Mouse (Mus musculus) common myeloid progenitor, adult 5-6 weeks (primary cell): ENCODE measurements at regions not wholly inside any gene's neighbourhood (a gene's known extent, or its start where the extent isn't known, plus 50 kb on each side); places are given as distances from the start of the nearest gene placed in this dataset.

Experiments used
- ATAC-seq: replicated peaks from 2 replicates; pipeline ENCODE4 v1.8.0; 2016; ENCODE audit warnings: low read depth, mild to moderate bottlenecking, moderate TSS enrichment, inconsistent platforms; ENCODE audit not compliant: poor library complexity, severe bottlenecking

DNA sequence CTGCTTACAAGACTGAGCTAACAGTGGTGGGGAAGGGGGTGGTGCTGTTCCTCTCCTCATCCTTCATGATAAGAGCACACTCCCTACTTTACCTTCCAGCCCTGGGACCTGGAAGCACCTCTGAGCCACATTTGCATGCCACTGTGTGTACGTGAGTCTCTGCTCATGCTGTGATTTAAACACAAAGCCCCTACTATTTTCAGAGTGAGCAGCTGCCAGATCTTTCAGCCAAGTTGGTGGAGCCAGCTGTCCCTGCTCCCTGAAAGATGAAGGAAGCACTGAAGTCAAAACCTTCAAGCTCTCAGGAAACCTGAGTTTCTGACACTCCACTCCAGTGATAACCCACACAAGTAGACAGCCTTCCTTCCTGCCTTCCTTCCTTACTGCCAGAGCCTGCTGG is 198.0 kb upstream of the Egln3 start:
- no peak for ATAC-seq

DNA sequence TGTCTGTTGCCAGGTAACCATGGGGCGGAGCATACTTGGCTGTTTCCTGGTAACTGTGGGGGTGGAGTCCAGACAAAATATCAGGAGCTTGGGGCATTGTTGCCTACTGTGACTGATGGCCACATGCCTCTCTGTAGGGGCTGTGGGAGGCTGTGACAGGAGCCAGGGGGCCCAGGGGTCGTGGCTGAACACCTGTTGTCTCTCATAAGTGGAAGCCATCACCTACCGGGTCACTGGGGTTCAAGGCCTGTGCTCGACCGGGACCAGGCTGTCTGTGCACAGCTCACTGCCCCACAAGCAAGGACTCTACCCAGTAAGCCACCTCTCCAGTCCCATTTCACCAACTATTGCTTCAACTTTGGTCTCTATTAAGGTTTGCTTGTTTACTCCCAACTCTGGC is 196.4 kb upstream of the Egln3 start:
- no peak for ATAC-seq

DNA sequence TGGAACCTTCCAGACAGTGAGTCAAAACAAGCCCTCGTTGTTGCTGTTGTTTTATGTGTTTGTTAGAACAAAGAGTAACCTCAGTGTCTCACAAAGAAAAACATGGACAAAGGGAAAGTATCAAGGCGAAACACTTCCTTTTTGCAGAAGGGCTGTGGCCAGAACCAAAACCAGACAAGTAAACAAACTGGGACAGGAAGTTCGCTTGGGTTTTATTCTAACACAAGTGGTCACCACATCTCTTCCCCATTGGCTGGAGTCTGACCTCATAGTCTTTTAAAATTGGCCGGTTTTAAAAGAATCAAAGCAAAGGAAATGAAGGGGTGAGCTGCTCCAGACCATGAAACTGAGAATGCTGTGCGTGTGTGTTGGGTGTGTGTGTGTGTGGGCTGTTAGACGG is 194.4 kb upstream of the Egln3 start:
- ATAC-seq, result peak; percentile 73

DNA sequence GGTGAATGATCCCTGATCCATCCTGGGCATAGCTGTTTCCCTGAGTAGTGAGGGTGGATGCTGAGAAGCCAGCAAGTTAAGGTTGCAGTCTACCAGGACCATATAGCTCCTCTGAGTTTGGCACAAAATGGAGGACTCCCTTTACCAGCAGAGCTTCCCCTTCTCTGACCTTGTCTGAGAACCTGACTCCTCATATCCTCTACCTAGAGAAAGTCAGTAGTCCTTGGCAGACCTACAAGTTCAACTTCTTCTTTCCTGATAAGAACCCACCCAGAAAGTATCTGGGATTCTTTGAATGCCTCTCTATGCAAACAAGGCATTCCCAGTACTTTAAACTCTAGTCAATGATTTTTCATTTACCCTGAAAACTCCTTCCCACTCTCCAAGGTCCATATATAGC is 193.3 kb upstream of the Egln3 start:
- peak; percentile 35; the same call in 1 of the 2 replicates for ATAC-seq

DNA sequence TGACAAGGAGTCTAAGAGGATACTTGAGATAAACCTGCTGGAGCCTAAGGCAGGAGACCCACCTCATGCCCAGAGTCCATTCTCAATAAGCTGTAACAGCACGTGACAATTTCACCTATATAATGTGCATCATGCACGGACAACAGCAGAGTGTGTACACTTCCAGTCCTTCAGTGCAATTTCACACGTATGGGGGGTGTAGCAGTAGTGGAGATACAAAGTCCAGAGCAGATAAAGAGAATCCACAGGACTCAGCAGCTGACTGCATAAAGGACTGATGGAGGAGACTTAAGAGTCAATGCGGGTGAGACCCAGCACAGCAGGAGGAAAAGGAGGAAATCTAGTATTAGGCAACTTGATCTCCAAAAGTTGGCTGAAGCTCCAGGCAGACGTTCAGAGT is 192.7 kb upstream of the Egln3 start:
- no peak for ATAC-seq

DNA sequence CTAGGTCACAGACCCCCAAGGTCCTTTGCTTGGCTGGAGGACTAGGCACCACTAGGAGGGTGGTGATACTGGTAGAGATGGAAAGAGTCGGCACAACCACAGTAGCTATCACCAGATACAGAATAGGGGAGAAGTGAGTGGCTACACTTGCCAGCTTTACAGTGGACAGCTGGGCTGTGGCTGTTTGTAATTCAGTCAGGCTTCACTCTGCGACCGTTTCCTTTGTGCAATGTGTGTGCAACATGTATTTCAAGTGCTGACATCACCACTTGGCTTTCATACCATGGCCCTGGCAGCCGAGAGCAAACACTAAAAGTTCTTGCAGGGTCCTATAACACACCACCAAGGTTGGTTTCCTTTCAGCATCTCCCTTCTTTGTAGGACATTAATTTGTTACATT is 181.7 kb upstream of the Egln3 start:
- no peak for ATAC-seq

DNA sequence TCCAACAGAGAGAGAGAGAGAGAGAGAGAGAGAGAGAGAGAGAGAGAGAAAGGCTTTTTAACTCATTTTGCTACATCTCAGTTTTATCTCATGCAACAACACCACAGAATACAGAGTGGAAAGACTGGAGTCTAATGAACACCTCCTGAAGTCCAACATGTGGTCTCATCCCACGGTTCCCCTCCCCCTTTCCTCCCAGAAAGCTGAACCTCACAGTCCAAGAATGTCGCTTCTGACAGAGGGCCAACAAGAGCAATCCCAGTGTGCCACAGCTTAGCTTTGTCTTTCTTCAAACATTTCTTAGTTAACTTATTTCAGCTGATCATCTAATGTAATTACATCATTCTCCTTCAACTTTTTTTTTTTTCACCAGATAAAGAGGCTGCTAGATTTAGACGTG is 180.5 kb upstream of the Egln3 start:
- ATAC-seq, result no peak

DNA sequence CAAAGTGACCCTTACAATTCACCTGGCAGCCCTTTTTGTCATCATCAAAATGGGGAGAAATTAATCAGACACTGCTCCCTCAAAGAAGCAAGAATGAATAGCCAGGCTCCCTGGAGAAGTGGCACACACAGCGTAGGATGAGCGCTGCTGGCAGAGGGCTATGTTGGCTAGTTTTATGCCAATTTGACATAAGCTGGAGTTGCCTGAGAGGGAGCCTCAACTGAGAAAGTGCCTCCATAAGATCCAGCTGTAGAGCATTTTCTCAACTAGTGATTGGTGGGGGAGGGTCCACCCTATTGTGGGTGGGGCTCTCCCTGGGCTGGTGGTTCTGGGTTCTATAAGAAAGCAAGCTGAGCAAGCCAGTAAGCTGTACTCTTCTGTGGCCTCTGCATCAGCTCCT is 179.3 kb upstream of the Egln3 start:
- no peak for ATAC-seq

DNA sequence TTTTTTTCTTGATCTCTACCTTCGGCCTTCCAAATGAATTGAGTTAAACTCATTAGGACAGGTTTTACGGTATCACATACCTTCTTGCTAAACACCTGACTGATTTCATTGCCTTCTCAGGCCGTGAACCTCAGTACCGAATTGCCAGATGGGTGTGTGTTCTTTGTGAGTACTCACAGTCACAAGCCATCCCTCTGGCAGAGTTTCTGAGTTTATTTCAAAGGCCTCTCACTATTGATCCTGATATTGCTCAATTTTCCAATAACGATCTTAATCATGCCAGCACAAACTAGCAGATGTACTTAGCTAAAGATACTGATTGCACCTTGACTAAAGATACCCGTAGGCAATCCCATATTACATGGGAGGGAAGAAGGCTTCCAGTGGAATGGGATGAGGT is 178.4 kb upstream of the Egln3 start:
- no peak for ATAC-seq

DNA sequence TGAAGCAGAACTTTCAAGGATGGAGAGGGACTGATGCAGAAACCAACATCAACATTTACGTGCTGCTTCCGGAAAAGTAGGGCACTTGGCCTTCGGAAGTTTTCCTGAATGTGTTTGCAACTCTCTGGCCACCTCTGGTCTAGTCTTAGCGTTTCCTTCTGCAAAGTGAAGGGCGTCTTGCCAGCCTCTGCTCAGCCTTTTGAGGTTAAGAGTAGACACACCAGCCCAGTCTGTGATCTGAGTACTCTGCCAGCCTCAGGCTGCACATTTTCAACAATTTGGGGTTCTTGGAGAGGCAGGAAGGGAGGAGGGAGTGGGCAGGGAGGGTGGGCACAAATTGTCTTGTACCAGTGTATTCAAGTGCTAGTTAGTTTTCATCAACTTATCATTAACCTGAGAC is 176.7 kb upstream of the Egln3 start:
- no peak for ATAC-seq

DNA sequence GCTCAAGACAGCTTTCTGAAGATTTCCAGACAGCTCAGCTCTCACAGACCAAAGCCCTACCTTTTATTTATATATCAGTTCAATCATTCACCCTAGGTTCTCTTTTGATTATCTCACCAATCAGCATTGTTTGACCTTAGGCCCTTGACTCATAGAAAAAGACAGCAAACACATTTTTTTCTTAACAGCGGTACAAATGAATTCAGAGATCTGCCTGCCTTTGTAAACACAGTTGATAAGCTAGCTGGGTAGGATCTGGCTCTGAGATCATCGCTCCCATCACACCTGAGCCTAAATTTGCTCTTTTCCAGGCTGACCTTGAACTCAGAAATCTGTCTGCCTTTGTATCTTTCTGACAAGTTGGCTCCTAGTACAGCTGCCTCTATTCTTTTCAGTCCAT is 174.9 kb upstream of the Egln3 start:
- no peak for ATAC-seq

DNA sequence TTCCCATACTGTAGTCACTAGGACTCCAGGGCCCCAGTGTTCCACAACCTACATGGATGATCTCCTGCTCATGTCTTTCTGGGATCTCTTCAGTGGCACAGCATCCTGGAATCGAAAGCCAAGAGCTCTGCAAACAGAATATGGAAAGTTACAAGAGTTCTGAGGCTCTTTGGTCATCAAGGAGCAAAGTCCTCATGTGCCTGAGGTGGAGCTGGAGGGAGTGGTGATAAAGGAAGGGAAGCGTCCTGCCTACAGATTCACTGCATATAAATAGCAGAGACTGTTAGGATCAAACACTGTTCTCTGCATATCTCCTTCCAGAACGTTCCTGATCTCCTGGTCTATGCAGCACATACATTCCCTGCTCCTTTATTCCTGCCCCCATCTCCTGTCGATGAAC is 170.4 kb upstream of the Egln3 start:
- no peak for ATAC-seq

DNA sequence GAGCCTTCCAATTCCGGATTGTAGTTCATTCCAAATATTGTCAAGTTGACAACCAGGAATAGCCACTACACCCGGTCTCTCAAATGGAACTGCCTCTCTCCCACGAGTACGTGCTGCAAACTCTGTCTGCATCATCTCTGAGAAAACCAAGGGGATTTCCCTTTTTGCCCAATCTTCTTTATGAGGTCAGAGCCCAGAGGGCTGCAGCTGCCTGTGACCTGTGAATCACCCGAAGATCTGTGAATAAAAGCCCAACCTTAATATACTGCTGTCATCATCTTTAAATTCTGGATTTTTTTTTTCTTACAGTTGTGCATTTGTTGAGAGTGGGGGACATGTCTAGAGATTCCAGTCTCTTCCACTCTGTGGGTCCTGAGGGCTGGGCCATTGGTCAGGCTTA is 165.6 kb upstream of the Egln3 start:
- ATAC-seq, result peak; percentile 68

DNA sequence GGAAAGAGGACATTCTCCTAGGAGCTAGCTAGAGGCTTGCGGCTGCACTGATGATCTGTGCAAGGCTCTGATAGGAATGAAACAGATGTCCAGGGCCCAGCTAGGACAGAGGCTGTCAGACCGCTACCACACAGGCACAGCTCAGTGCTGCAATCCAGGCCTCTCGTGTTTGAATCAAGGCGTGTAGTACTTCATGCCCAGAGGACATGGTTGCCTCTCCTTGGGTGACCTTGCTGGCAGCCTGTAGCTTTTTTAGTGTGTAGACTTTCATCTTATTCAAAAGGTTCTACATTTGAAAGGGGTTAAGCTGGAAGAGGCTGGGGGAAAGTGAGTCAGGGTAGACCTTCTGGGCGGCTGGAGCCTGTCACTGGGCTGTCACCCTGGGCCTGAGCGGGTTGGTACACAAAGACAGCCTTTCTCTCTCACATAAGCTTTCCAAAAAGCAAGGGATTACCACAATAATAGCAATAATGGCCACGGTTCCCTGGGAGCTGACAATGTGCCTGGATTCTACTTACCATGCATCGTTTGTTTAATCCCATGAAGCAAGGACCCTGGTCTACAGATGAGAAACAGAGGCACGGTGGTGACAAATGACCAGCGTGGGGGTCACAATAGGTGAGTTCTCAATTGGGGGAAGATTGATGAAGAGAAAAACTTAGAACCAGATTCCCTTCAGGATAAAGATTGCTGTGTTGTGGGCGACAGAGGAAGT is 160.9 kb upstream of the Egln3 start:
- ATAC-seq, result no peak

DNA sequence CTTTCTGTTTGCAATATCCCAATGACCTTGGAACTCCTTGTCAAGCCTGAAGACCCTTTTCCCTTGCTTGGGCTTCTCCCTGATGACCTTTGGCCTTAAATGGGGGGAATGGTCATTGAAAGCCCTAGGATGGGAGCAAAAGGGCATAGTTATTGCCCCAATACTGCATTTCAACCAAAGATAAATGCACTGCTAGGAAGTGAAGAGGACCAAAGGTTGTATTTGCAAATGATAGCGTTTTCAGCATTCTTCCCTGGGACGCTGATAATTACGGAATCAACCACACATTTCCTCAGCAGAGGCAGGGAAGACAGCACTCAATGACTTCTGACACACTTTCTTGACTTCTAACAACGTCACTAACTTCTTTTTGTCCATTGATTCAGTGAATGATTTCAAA is 158.1 kb upstream of the Egln3 start:
- ATAC-seq, result no peak

DNA sequence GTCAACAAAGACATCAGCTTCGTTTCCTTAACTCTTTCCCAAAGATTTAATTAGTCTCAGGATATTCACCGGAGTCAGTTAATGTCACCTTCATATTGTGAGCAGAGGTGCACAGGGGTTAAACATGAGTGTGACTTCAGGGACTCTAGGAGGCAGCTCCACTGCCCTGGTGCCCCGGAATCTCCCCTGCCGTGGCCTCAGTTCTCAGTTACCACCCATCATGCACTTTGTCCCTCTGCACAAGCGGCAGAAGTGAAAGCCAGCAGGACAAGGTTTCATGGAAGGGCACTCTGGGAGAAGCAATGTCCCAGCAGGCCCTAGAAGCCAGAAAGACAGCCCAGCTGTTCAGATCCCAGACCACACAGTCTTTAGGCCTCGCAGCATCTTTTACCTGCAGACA is 150.5 kb upstream of the Egln3 start:
- no peak for ATAC-seq

DNA sequence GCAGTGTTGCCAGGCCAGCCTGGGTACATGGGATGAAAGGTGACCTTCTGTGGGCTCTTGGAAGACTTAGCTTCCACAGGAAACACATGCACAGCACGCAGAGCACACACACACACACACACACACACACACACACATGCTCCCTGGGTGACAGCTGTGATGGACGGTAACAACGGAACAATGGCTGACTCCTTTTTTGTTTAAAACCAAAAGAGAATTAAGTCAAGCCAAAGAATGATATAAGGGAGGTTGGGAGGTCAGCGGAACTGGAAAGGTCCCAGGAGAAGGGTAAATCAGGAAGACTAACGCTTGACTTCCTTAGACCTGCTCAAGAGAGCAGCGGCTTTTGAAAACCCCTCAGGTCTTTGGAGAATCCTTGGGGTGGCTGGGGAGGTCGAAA is 150.0 kb upstream of the Egln3 start:
- ATAC-seq, result no peak

DNA sequence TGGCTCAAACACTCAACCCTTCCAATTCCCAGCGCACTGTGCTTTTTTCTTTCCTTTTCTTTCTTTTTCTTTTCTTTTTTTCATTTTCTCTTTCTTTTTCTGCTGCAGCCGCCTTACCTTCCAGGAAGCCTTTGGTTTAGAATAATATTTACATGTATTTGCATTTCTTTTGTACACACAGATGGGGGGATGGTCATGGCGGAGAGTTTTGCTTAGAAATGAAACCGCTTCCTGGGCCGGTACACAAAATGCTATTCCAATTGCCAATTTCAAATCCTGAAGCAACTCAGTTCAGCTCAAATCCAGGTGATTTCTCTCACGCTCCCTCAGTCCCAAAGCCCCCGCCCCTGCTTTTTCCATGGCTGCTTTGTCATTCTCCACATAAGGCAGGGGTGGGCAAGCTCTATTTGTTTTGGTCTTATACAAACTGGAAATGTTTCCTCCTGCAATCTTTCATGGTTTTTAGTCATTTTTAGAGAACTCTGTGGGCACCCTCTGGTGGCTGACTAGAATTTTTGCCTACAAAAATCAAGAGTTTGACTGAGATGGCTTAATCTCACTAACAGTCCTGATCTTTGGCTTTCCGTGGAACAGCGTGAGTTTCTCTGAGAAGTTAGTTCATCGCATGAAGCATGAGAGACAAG is 149.4 kb upstream of the Egln3 start:
- ATAC-seq, result peak; percentile 58

DNA sequence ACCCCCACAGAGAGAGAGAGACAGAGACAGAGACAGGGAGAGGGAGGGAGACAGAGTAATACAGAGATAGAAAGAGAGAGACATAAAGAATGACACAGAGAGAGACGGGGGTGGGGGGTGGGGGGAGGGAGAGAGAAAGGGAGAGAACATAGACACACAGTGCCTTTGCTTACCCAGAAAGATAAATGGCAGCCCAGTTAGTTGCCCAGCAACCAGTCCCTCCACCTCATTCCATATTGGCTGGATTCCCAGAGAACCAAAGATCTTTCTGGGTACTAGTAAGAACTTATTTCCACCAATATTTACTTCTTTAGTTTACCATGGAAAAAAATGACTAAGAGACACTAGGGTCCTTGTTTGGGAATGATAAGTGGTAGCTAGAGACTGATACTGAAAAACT is 146.6 kb upstream of the Egln3 start:
- no peak for ATAC-seq

DNA sequence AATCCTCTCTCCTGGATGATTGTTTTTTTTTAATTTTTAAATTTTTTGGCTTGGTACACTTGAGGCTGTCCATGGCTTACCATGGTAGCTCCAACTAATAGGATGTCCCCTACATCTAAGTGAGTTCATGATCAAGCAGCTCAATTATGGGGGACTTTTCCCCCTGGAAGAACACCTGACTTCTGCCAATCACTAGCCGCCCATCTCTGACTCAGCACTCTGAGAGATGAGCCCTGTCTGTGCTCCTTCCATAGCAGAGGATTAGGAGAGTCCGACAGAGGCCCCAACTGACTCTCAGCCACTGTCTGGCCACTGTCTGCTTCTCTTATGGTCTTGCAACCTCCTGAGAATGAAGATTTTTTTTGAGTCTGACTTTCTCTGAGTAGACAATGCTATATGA is 145.7 kb upstream of the Egln3 start:
- ATAC-seq, result no peak

DNA sequence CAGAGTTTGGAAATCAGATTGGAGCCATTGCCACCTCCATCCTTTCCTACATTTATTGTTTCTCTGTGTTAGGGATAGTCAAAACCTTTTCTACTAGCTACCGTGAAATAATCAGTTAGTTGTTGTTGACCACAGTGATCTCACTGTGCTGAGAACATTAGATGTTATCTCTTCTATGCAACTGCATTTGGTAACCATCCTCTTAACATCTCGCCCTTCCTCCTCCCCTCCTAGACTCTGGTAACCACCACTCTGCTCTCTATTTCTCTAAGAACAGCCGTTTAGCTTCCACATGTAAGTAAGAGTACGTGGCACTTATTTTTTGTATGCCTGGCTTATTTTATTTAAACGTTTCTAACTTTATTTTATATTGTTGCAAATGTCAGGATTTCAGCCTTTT is 139.8 kb upstream of the Egln3 start:
- no peak for ATAC-seq

DNA sequence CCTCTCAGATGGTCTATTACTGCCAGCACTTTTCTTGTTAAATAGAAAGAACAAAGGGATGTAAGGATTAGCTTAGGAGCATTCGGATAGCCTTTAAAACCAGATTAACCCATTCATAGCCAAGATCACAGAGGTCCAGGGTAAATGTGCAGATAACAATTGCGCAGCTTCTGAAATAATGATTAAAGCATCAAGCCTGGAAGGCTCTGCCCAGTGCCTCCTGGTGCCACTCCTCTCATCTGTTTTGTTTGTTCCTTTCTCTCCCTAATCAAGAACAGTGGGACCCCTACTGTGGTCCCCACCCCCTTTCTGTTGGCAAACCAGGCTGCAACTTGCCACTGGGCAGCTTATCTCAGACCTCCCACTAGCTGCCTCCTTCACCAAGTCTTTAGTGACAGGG is 131.8 kb upstream of the Egln3 start:
- ATAC-seq, result no peak
